Mouse (Mus musculus): ENCODE data around the gene Ugt1a8. TPM values are rescaled to one million over a fixed set of nuclear protein-coding genes. Genes with fewer than 3 reads are reported as not detected.

The Ugt1a8 gene
- polyA plus RNA-seq, 1 experiment from 2014 or later = 0.05 TPM

- Histone ChIP-seq H3K9me3 (replicated peaks; ENCODE audit: low read length) (peaks cover 16% of the 10 kb centered on the region), H3K36me3 (ENCODE audit: insufficient read depth, low read length) (0 out of 2 replicates have a peak, but pooled peaks cover 2% of the 10 kb centered on the region)
These were observed 167.3 kb downstream of the Ugt1a8 start for GRCm38 (mm10) chr1:88254793-88255465.

GRCm38 (mm10) chr1:88255466-88255857 lies 167.8 kb downstream of the Ugt1a8 start:
- no peak overlapping the region for H3K27ac ChIP-seq
- H3K4me1 ChIP-seq (replicated peaks; ENCODE audit: insufficient read depth, low read length) = peaks cover 11% of the 10 kb centered on the region
- ATAC-seq (replicated peaks; ENCODE audit: low FRiP score, low read depth) (no peak), DNase-seq (ENCODE audit: low spot score) (no peak)
- no peak overlapping the region for H3K9ac ChIP-seq (ENCODE audit: low read depth, low read length)
- peaks cover 8% of the 10 kb centered on the region; the same call in 1 of the 2 replicates for H3K36me3 ChIP-seq (ENCODE audit: insufficient read depth, low read length)
- 61% methylated on average over 2 of the region's 2 CpGs for WGBS
- H3K4me2 ChIP-seq (ENCODE audit: low read length) = no peak overlapping the region
- no peaks in the 10 kb centered on the region for H3K27me3 ChIP-seq (ENCODE audit: insufficient read depth, low read length)
- no peak overlapping the region for H3K4me3 ChIP-seq (replicated peaks; ENCODE audit: low read depth, low read length)
- peaks cover 10% of the 10 kb centered on the region for H3K9me3 ChIP-seq (replicated peaks; ENCODE audit: low read length)
- TF ChIP-seq CTCF (IDR thresholded peaks at IDR 0.05; ENCODE audit: low read depth) = no peak

More at GRCm38 (mm10) chr1:88254793-88255465, 167.3 kb downstream of the Ugt1a8 start:
- DNase-seq (ENCODE audit: low spot score) (no peak), ATAC-seq (replicated peaks; ENCODE audit: low FRiP score, low read depth) (no peak)
- Histone ChIP-seq H3K9ac (ENCODE audit: low read depth, low read length) (no peak overlapping the region), H3K4me1 (replicated peaks; ENCODE audit: insufficient read depth, low read length) (peaks cover 8% of the 10 kb centered on the region), H3K27me3 (ENCODE audit: insufficient read depth, low read length) (no peaks in the 10 kb centered on the region), H3K4me3 (replicated peaks; ENCODE audit: low read depth, low read length) (no peak overlapping the region), H3K4me2 (ENCODE audit: low read length) (no peak overlapping the region), H3K27ac (no peak overlapping the region)
- TF ChIP-seq CTCF (IDR thresholded peaks at IDR 0.05; ENCODE audit: low read depth) = no peak
- WGBS = 79% methylated on average over 12 of the region's 12 CpGs

- Histone ChIP-seq H3K36me3 (ENCODE audit: insufficient read depth, low read length) (peaks cover 15% of the 10 kb centered on the region), H3K4me2 (ENCODE audit: low read length) (no peak overlapping the region), H3K4me1 (replicated peaks; ENCODE audit: insufficient read depth, low read length) (peaks cover 11% of the 10 kb centered on the region), H3K9ac (ENCODE audit: low read depth, low read length) (no peak overlapping the region), H3K4me3 (replicated peaks; ENCODE audit: low read depth, low read length) (no peak overlapping the region), H3K9me3 (replicated peaks; ENCODE audit: low read length) (0 out of 2 replicates have a peak, but pooled peaks cover 3% of the 10 kb centered on the region), H3K27me3 (ENCODE audit: insufficient read depth, low read length) (no peaks in the 10 kb centered on the region), H3K27ac (no peak overlapping the region)
- DNase-seq (ENCODE audit: low spot score) = no peak
- 79% methylated on average over 13 of the region's 13 CpGs for WGBS
- no peak for TF ChIP-seq CTCF (IDR thresholded peaks at IDR 0.05; ENCODE audit: low read depth)
- no peak for ATAC-seq (replicated peaks; ENCODE audit: low FRiP score, low read depth)
These were observed 168.6 kb downstream of the Ugt1a8 start for GRCm38 (mm10) chr1:88255989-88256754.

GRCm38 (mm10) chr1:88256886-88257663 lies 169.5 kb downstream of the Ugt1a8 start:
- Histone ChIP-seq H3K4me3 (replicated peaks; ENCODE audit: low read depth, low read length) (no peak overlapping the region), H3K9ac (ENCODE audit: low read depth, low read length) (no peak overlapping the region), H3K27ac (no peak overlapping the region), H3K36me3 (ENCODE audit: insufficient read depth, low read length) (peaks cover 23% of the 10 kb centered on the region), H3K9me3 (replicated peaks; ENCODE audit: low read length) (no peaks in the 10 kb centered on the region), H3K4me2 (ENCODE audit: low read length) (no peak overlapping the region), H3K27me3 (ENCODE audit: insufficient read depth, low read length) (no peaks in the 10 kb centered on the region), H3K4me1 (replicated peaks; ENCODE audit: insufficient read depth, low read length) (peaks cover 14% of the 10 kb centered on the region)
- ATAC-seq (replicated peaks; ENCODE audit: low FRiP score, low read depth) = no peak
- 75% methylated on average over 10 of the region's 10 CpGs for WGBS
- no peak for TF ChIP-seq CTCF (IDR thresholded peaks at IDR 0.05; ENCODE audit: low read depth)
- DNase-seq (ENCODE audit: low spot score) = no peak

- Histone ChIP-seq H3K27me3 (ENCODE audit: insufficient read depth, low read length) (no peaks in the 10 kb centered on the region), H3K4me1 (replicated peaks; ENCODE audit: insufficient read depth, low read length) (peaks cover 14% of the 10 kb centered on the region), H3K4me2 (ENCODE audit: low read length) (no peak overlapping the region), H3K9ac (ENCODE audit: low read depth, low read length) (no peak overlapping the region), H3K36me3 (ENCODE audit: insufficient read depth, low read length) (peaks cover 28% of the 10 kb centered on the region), H3K9me3 (replicated peaks; ENCODE audit: low read length) (no peaks in the 10 kb centered on the region), H3K27ac (no peak overlapping the region), H3K4me3 (replicated peaks; ENCODE audit: low read depth, low read length) (no peak overlapping the region)
- no peak for TF ChIP-seq CTCF (IDR thresholded peaks at IDR 0.05; ENCODE audit: low read depth)
- 81% methylated on average over 6 of the region's 6 CpGs for WGBS
- DNase-seq (ENCODE audit: low spot score) = no peak
- no peak for ATAC-seq (replicated peaks; ENCODE audit: low FRiP score, low read depth)
These were observed 170.1 kb downstream of the Ugt1a8 start for GRCm38 (mm10) chr1:88257681-88258080.

GRCm38 (mm10) chr1:88258361-88258760 lies 170.7 kb downstream of the Ugt1a8 start:
- TF ChIP-seq CTCF (IDR thresholded peaks at IDR 0.05; ENCODE audit: low read depth) = no peak
- no peak overlapping the region for H3K4me2 ChIP-seq (ENCODE audit: low read length)
- 64% methylated on average over 6 of the region's 6 CpGs for WGBS

More at GRCm38 (mm10) chr1:88258361-88258760, 170.7 kb downstream of the Ugt1a8 start:
- Histone ChIP-seq H3K27me3 (ENCODE audit: insufficient read depth, low read length) (no peaks in the 10 kb centered on the region), H3K9me3 (replicated peaks; ENCODE audit: low read length) (no peaks in the 10 kb centered on the region), H3K27ac (no peak overlapping the region), H3K4me3 (replicated peaks; ENCODE audit: low read depth, low read length) (no peak overlapping the region), H3K4me1 (replicated peaks; ENCODE audit: insufficient read depth, low read length) (peaks cover 14% of the 10 kb centered on the region), H3K36me3 (ENCODE audit: insufficient read depth, low read length) (peaks cover 35% of the 10 kb centered on the region), H3K9ac (ENCODE audit: low read depth, low read length) (no peak overlapping the region)
- DNase-seq (ENCODE audit: low spot score) = no peak
- ATAC-seq (replicated peaks; ENCODE audit: low FRiP score, low read depth) = no peak
